Mouse (Mus musculus): ENCODE measurements at regions not wholly inside any gene's neighbourhood (a gene's known extent, or its start where the extent isn't known, plus 50 kb on each side); places are given as distances from the start of the nearest gene placed in this dataset.

GRCm38 (mm10) chr6:103405961-103406360, 104.4 kb upstream of the Chl1 start:
- no peak for DNase-seq (ENCODE audit: low read depth, low spot score)

- DNase-seq (ENCODE audit: low read depth, low spot score) = no peak
Observed at GRCm38 (mm10) chr6:103414888-103415287, 95.5 kb upstream of the Chl1 start.

- no peak for DNase-seq (ENCODE audit: low read depth, low spot score)
Observed at GRCm38 (mm10) chr6:103421013-103421933, 89.1 kb upstream of the Chl1 start.

- no peak for DNase-seq (ENCODE audit: low read depth, low spot score)
Observed at GRCm38 (mm10) chr6:103430933-103431594, 79.3 kb upstream of the Chl1 start.

- no peak for DNase-seq (ENCODE audit: low read depth, low spot score)
Observed at GRCm38 (mm10) chr6:103431595-103431957, 78.8 kb upstream of the Chl1 start.

Data from retina, postnatal 7 days (tissue).